In the genomic region with DNA sequence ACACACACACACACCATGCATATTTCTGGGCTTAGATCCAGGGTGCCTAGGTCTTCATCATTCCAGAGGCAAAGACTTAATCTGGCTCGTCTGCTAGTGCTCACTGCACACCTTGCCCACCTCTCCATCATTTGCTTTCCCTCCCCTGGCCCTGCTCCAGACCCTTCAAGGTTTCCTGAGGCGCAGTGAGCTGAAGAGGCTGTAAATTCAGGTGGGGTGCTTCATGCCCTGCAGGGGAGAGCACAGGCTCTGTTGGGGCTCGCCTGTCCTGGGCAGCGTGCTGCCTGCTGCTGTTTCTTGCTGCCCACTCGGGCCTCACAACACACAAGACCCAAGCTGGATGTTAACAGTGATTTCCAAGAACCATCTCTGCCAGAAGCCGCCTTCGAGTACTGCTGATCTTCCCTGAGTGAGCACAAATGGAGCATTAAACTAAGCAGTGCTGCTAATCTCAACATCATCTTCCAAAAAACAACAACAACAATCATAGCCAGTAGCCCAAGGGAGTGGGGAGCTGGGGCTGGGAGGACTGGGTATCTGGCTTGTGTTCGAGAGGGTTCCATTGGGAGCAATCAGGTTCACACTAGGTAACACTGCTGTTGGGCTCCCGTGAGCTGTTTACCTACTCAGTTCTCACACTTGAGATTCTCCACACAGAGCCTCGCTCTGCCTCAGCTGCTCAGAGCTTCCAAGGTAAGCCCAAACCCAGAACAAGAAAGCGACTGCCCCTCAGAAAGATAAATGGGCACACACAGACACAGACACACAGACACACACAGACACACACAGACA, we compare ENCODE assay signal across 16 mouse cellular contexts.
DNase-seq lines count a peak whose midpoint lies in the region; ATAC-seq lines count a peak whose summit lies in the region.
"Had no signal": no experiment of that assay in that cellular context is flagged by ENCODE, and none has a peak within 500 bp of the region (broad histone marks: within the 10 kb centered on the region; RNA-seq: fewer than 3 reads in every experiment).

No protein-coding gene starts in this region.

- peaks cover 16% of the 10 kb centered on the region; the same call in 1 of the 2 replicates for H3K4me1 ChIP-seq in kidney, embryonic 16.5 days (ENCODE audit: insufficient read depth, low read length)
- peaks cover 26% of the 10 kb centered on the region for H3K4me1 ChIP-seq in neural tube, embryonic 13.5 days (replicated peaks)
- H3K4me1 ChIP-seq in limb, embryonic 13.5 days = peaks cover 35% of the 10 kb centered on the region
- H3K4me1 ChIP-seq: liver, embryonic 15.5 days had no signal

- no peak for DNase-seq in kidney, postnatal 36 days
- no peak for DNase-seq in neural tube, embryonic 10.5 days (ENCODE audit: extremely low spot score, low spot score)
- DNase-seq in layer of hippocampus, adult 9-11 months = no peak
- no peak for DNase-seq in gastrocnemius, postnatal 4 days (ENCODE audit: low spot score in 2 of 2)
- DNase-seq: cerebellum, adult 2 months; gastrocnemius, adult 2 months; heart, postnatal 36 days; kidney, postnatal 25 days had no signal

- H3K4me3 ChIP-seq in kidney, embryonic 16.5 days (ENCODE audit: low read length) = no peak overlapping the region
- H3K4me3 ChIP-seq in neural tube, embryonic 13.5 days = no peak overlapping the region
- H3K4me3 ChIP-seq in limb, embryonic 13.5 days = no peak overlapping the region
- H3K4me3 ChIP-seq: gastrocnemius, adult 2 months; limb, embryonic 15.5 days; liver, embryonic 15.5 days; midbrain, embryonic 13.5 days had no signal

- H3K27me3 ChIP-seq in kidney, embryonic 16.5 days (ENCODE audit: insufficient read depth, low read length) = no peaks in the 10 kb centered on the region
- peaks cover 35% of the 10 kb centered on the region for H3K27me3 ChIP-seq in neural tube, embryonic 13.5 days
- H3K27me3 ChIP-seq in limb, embryonic 13.5 days = peaks cover 20% of the 10 kb centered on the region; the same call in 1 of the 2 replicates
- H3K27me3 ChIP-seq: liver, embryonic 15.5 days had no signal

- H3K9me3 ChIP-seq in kidney, embryonic 16.5 days (ENCODE audit: low read length) = no peaks in the 10 kb centered on the region
- no peaks in the 10 kb centered on the region for H3K9me3 ChIP-seq in neural tube, embryonic 13.5 days
- H3K9me3 ChIP-seq in limb, embryonic 13.5 days = no peaks in the 10 kb centered on the region
- H3K9me3 ChIP-seq: limb, embryonic 15.5 days; liver, embryonic 15.5 days; midbrain, embryonic 13.5 days had no signal

- ATAC-seq in kidney, embryonic 16.5 days (ENCODE audit: low FRiP score, low TSS enrichment) = peak; percentile 29; the same call in 1 of the 2 replicates
- ATAC-seq in neural tube, embryonic 13.5 days (ENCODE audit: low read depth) = no peak
- ATAC-seq in limb, embryonic 13.5 days (ENCODE audit: low FRiP score, low read depth) = no peak
- ATAC-seq: hindbrain, postnatal 0 days; intestine, postnatal 0 days; midbrain, embryonic 13.5 days had no signal

- no peak overlapping the region for H3K4me2 ChIP-seq in kidney, embryonic 16.5 days (replicated peaks; ENCODE audit: low read depth, low read length)
- H3K4me2 ChIP-seq in neural tube, embryonic 13.5 days = no peak overlapping the region
- H3K4me2 ChIP-seq in limb, embryonic 13.5 days (replicated peaks) = no peak overlapping the region
- H3K4me2 ChIP-seq: limb, embryonic 15.5 days; liver, embryonic 15.5 days; midbrain, embryonic 13.5 days had no signal

- H3K27ac ChIP-seq in kidney, embryonic 16.5 days (ENCODE audit: low read length) = peak overlapping the region; percentile 28; the same call in 1 of the 2 replicates
- H3K27ac ChIP-seq in neural tube, embryonic 13.5 days (replicated peaks) = 0 out of 2 replicates have a peak overlapping the region, but pooled peaks have one; percentile 30
- 0 out of 2 replicates have a peak overlapping the region, but pooled peaks have one; percentile 15 for H3K27ac ChIP-seq in limb, embryonic 13.5 days
- H3K27ac ChIP-seq: gastrocnemius, adult 2 months; hindbrain, postnatal 0 days; liver, embryonic 15.5 days; midbrain, embryonic 13.5 days had no signal

- H3K9ac ChIP-seq in kidney, embryonic 16.5 days (replicated peaks; ENCODE audit: low read length) = no peak overlapping the region
- no peak overlapping the region for H3K9ac ChIP-seq in neural tube, embryonic 13.5 days
- H3K9ac ChIP-seq in limb, embryonic 13.5 days = 0 out of 2 replicates have a peak overlapping the region, but pooled peaks have one; percentile 39
- H3K9ac ChIP-seq: limb, embryonic 15.5 days; liver, embryonic 15.5 days; midbrain, embryonic 13.5 days had no signal

- WGBS in kidney, embryonic 16.5 days = 64% methylated on average over 11 of the region's 11 CpGs
- 66% methylated on average over 11 of the region's 11 CpGs for WGBS in neural tube, embryonic 13.5 days
- 55% methylated on average over 11 of the region's 11 CpGs for WGBS in limb, embryonic 13.5 days

- H3K36me3 ChIP-seq in kidney, embryonic 16.5 days (ENCODE audit: insufficient read depth, low read length) = no peaks in the 10 kb centered on the region
- no peaks in the 10 kb centered on the region for H3K36me3 ChIP-seq in neural tube, embryonic 13.5 days
- no peaks in the 10 kb centered on the region for H3K36me3 ChIP-seq in limb, embryonic 13.5 days
- H3K36me3 ChIP-seq: limb, embryonic 15.5 days; liver, embryonic 15.5 days; midbrain, embryonic 13.5 days had no signal
